Mouse (Mus musculus): ENCODE measurements around the gene Gm5105.

Gm5105 gene

DNA sequence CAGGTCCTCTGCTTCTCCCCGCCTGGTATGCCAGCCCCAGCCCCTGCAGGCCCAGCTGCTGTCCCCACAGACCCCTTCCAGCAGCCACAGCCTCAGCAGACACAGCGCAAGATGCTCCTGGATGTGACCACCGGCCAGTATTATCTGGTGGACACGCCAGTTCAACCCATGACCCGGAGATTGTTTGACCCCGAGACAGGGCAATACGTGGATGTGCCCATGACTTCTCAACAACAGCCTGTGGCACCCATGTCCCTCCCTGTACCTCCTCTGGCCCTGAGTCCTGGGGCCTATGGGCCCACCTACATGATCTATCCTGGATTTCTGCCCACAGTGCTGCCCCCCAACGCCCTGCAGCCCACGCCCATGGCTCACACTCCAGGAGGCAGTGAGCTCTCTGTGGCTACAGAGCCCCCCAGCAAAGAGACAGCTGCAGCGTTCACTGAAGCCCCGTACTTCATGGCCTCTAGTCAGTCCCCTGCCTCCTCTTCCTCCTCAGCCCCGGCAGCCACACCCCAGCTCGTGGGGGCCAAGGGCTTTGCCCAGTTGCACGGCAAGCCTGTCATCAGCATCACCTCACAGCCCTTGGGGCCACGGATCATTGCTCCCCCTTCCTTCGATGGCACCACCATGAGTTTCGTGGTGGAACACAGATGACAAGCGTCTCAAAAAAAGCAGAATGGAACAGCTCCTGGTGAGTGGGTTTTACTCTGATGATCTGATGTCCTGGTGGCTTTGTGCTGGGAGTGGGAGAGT lies 2.7 kb upstream of the Gm5105 start:
- DNase-seq (ENCODE audit: low read depth, low spot score): no peak

DNA sequence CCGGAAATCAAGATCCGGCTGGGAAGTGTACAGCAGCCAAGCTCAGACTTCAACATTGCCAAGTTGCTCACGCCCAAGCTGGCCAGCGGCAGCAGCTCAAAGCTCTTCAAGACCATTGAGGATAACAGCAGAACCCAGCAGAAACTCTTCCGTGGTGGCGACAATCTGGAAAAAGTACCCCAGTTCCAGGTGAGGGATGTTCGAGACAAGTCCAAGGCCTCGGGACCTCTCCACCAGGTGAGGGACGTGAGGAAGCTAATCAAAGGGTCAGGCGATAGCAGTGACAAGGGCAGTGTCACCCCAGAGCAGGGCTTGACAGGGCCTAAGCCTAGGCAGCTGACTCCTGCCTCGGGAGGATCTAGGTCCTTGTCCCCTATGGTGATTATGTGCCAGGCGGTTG lies 915 bp upstream of the Gm5105 start:
- DNase-seq (ENCODE audit: low read depth, low spot score): no peak

DNA sequence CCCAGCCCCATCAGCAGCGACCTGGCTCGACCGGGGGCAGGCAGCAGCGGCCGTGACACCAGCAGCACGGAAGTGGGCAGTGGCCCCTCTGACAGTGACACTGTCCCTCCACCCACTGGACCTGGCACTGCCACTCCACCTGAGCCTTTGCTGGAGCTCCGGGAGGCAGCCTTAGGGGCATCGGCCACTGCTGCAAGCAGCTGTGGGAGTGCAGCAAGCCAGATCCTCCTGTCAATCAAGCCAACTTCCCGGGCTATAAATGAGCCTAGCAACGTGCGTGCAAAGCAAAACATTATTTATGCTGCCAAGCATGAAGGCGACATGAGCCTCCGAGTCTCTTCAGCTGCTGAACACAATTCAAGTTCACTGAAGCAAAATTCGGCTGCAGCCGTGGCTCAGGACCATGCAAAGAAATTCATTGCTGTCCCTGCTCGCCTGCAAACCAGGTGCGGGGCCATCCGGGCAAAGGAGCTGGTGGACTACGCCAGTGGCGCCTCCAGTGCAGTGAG lies 786 bp downstream of the Gm5105 start:
- no peak for DNase-seq (ENCODE audit: low read depth, low spot score)

DNA sequence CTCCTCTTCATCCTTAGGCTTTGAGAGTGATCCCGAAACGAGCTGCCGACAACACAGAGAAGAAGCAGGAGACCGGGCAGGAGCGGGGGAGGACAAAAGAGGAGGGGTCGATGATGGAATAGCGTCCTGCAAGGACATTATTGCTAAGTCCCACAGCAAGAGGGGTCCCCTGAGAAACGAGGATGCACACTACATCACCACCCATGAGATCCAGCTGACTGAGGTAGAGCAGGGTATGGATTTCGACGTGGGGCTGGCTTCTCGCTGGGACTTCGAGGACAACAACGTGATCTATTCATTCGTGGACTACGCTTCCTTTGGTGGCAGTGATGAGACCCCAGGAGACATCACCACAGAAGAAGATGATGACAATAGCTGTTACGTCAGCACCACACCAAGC lies 1.3 kb downstream of the Gm5105 start:
- DNase-seq (ENCODE audit: low read depth, low spot score): no peak

DNA sequence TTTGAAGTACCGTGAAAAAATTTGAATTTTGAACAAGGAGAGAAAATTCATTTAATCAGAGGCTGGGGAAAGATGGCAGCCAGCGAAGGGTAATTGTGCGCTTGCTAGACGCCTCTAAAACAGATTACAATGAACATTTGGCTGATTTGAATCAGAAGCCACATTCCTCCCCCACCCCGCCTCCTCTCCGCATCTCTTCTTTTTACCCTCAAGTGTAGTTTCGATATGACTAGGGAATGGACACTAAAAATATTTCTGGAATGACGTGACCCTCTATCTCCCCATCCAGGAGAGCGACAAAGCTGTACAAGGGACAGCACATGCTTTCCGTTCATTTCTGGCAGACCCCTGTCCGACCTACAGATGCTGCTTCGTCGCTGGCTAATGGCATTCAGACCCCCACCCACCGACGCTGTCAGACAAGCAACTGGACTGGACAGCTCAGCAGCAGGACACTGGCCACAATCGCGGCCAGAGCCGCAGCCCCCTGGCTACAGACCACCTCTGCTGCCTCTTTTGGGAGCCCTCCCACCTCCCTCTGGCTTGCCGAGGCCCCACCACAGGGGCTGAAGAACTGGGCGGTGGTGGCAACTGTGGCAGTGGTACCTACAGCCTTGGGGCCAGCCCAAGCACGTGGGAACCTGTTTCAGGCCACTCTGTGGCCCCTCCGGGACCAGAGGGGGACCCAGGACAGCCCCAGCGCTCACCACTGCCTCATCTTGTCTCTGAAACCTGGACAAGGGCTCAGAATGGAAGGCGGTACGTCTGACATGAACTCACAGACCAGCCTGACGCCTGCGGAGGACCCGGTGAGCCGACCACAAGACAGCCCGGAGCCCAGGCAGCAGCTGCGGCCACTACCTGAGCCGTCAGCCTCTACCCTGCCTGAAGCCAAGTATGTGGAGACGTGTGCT lies 2.2 kb downstream of the Gm5105 start, which contains the start of gene 1110002E22Rik:
Gene 1110002E22Rik (plus strand): TSS at position 321 of the 914 bp plus-strand sequence.
- peak; percentile 9 for DNase-seq (ENCODE audit: low read depth, low spot score)

DNA sequence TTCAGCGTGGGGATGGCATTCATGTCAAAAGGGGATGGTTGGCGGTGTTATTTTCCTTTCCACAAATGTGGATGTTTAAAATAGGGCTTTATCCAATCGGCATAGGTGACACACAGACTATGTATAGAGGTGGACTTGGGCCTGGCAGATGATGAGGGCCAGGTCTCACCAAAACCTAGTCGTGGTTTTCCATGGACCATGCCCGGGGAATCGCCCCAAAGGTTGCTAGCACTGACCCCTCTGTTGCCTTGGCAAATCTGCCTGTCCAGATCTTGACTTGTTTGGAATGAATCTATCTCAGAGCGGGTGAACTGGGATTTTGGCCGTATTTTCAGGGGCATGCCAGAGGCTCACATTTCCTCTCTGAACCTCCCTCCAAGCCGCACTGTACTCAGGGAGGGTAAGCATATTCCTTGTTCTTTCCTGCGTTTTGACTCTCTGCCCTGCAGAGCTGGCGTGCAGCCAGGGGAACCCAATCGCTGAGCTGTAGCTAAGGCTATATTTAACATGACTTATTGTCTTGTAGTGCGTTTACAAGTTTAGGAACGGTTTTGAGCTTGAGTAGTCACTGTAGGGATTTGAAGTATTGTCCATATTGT lies 3.4 kb downstream of the Gm5105 start:
- no peak for DNase-seq (ENCODE audit: low read depth, low spot score)

DNA sequence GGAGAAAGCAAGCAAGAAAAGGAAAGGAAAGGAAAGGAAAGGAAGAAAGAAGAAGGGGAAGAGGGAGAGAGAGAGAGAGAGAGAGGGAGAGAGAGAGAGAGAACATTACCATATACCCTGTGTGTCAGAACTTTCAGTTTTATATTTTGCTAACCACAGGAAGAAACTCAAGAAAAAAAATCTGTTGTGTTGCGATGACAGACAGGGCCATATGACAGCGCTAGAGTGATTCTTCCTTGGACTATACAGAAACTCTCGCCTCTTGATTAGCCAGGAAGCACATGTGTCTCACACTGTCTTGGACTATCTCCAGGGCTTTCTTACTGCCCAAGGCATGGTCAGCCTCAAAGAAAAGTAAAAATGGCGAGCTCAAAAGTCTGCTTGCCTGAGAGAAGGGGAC lies 4.5 kb downstream of the Gm5105 start:
- no peak for DNase-seq (ENCODE audit: low read depth, low spot score)

DNA sequence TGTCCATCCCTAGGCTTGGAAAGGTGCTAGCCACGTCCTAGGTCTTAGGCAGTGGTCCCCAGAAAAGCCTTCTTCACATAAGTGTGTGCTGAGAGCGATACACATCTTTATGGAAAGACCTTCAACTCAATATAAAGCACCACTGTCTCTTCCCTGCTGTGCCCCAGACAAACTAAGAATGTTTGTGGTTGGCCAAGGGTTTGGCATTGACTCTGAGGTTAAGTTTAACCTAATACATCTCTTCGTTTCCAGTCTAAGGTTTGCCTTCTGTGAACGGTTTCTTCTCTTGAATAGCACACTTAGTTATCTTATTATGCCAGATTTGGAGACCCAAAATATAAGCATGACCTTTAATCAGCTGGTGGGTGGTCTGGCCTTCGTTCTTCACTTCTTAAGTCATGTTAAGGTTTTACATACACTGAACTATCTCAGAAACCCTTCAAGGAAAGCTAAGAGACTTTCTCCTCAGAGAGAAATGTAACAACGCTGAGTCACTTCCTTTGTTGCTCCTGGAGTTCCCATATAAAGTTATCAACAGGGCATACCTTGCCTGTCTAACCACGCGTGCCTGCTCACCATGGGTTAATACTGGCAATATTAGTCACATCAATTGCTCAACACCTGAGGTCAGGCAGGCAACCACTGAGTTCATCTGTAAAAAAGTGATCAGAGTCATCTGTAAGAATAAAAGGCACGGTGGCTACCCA lies 5.8 kb downstream of the Gm5105 start:
- no peak for DNase-seq (ENCODE audit: low read depth, low spot score)

DNA sequence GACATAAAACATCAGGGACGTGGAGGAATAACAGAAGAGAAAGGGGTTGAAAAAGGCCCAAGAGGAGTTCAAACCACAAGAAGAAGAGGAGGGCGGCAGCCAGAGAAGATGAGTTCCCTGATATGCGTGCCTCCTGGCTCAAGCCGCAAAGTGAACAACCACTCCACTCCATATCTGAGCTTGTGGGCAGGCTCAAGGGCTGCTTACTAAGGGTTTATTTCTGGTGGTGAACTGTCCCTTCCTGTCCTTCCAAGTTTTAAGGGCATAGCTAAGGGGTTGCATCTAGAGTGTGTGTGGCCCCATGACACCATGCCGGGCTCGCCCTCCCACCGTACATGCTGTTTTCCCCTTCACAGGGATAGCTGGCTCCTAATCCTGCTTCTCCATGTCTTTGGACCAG lies 6.8 kb downstream of the Gm5105 start:
- no peak for DNase-seq (ENCODE audit: low read depth, low spot score)

DNA sequence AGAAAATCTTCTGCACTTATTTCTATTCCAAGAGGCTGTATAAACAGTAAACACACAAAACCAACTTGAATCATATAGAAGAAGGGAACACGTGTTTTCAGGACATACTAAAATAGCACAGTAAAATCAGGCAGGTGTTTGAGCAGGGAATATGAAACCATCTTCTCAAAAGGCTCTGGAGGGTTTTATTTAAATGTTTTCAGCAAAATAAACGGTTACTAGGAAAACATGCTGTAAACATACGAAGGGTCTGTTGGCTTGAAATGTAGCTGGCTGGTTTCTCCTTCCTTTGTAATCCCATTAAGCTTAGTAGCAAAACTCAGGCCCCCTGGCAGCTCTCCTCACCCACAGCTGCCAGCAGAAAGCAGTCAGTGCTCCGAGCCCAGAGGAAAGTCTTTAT lies 9.0 kb downstream of the Gm5105 start:
- no peak for DNase-seq (ENCODE audit: low read depth, low spot score)

DNA sequence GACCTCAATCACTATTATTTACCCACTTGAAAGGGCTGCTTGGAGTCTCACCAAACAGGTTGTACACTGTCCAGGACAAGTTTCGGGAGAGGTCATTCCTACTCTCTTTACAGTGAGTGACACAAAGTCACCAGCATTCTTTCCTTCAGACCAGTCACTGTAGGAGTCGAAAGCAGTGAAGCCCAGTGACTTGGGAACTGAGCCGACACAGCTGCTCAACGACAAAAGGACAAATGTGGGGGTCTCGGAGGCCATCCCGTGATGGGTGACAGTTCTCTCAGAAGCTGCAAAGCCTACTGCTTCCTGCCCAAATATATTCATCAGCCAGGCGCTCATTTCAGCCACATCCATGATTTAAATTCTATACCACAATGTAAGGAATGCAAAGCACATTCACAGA lies 10.2 kb downstream of the Gm5105 start:
- no peak for DNase-seq (ENCODE audit: low read depth, low spot score)

DNA sequence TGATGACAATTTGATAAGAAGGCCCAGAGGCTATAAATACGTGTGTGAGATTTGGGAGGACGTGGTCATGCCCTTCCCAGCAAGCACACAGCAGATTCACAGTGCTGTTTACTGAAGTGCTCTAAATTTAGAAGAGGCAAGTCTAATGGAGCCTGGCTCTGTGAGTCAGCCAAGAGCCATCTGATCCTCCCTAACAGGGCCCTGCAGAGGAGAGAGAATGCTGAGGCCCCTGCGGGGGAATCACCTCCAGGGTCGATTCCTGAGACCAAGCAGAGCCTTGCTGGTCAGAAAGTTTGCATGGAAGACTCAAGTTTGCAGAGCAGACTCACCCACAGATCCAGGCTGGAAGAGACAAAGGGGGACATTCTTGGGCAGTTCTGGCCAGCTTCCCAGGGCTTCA lies 13.2 kb downstream of the Gm5105 start:
- no peak for DNase-seq (ENCODE audit: low read depth, low spot score)

DNA sequence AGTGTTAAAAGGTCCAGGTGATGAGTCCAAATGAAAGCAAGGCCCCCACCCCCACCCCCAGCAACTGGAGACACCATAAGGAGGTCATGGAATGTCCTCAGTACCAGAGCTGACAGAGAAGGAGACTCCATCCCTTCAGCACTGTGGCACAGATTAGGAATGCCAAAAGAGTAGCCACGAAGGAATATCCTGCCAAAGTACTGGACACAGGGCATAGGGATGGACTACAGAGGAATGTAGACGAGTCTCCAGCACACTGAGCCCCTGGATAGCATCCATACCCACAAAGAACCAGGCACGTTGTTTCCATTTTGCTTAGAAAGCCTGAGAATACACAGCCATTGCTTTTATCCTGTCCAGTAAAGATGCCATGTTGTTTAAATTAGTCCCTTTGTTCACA lies 15.8 kb downstream of the Gm5105 start:
- DNase-seq (ENCODE audit: low read depth, low spot score): no peak

DNA sequence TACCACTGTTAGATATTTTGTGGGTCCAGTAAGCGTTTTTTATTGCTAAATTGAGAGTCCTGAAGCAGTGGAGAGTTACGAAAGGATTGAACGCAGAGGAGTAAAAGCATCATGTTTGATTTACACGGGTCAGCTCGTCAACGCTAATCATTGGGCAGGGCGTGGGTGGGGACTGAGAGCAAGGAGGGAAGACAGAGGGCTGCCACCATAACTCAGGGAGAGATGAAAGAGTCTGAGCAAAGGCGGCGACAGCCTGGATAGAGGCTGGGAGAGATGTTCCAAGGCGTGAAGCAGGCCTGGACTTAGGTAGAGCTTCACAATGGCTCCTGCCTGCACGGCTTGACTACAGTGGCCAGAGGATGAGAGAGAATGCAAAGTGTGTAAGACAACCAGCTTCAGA lies 16.4 kb downstream of the Gm5105 start:
- DNase-seq (ENCODE audit: low read depth, low spot score): no peak

DNA sequence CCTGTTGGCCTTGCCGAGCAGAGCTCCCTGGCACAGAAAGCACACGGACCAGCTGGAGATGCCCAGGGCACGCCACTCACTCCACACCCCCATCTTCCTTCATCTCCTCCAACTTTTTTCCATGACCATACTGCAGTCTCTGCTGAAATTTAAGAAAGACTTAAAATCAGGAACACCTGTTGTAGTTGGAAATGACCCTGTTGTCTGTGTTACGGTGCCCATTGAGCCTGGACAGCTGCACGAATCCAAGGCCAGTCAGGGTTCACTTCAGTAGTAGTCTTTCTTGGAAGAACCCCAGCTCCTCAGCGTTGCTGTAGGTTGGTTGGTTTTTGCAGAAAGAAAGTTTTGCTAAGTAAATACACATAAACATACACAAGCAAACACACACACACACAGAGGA lies 17.6 kb downstream of the Gm5105 start:
- no peak for DNase-seq (ENCODE audit: low read depth, low spot score)

DNA sequence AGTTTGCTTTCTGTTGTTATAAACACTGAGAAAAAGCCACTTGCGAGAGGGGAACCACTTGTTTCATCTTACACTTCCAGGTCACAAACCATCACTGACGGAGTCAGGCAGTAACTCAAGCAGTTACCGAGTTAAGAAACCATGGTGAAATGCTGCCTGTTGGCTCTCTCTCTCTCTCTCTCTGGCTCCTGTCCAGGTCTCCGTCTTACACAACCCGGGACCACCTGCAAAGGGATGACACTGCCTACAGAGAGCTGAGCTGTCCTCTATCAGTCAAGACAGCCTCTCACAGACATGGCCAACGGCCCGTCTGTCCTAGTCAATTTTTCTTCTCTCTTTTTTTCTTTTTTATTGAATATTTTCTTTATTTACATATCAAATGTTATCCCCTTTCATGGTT lies 23.9 kb downstream of the Gm5105 start:
- DNase-seq (ENCODE audit: low read depth, low spot score): no peak

DNA sequence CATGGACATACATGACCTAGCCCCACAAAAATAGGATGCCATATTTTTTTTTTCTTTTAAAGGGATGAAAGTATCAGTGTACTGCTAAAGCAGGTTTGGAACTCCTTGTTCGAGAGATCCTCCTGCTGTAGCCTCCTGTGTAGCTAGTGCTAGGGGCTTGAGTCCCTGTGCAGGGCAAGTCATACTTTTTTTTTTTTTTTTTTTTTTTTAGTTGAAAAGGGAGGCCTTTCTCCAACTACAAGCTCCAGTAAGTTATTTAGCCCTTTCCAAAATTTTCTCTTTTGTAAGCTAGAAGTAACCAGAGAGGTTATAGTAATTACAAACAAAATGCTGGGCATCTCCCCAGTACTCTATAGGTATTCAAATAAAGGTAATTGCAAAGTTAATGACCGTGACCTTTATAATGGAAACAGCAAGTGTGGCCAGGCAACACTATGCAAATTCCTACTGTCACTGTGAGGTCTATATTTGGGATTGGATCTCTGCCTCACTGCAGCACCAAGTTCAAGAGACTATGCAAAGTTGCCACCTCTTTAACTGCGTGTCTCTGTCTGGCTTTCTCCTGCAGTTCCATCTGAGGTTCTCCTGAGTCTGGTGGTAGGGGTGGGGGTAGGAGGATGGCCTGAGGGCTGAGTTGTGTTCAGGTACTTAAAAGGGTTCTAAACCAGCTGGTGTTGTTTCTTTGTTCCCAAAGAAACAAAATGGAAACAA lies 25.4 kb downstream of the Gm5105 start:
- DNase-seq (ENCODE audit: low read depth, low spot score): peak; percentile 81

DNA sequence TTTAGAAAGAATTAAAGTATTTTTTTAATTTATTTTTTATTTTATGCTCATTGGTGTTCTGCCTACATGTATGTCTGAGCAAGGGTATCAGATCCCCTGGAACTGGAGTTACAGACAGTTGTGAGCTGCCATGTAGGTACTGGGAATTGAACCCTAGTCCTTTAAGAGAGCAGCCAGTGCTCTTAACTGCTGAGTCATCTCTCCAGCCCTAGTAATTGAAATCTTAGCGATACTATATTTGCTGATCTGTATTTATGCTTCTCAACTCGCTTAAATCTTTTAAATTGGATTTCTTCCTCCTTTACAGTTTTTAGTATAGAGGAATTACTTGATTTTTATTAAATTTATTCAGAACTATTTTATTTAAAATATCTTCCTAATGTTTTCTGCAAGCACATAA lies 26.2 kb downstream of the Gm5105 start:
- no peak for DNase-seq (ENCODE audit: low read depth, low spot score)

DNA sequence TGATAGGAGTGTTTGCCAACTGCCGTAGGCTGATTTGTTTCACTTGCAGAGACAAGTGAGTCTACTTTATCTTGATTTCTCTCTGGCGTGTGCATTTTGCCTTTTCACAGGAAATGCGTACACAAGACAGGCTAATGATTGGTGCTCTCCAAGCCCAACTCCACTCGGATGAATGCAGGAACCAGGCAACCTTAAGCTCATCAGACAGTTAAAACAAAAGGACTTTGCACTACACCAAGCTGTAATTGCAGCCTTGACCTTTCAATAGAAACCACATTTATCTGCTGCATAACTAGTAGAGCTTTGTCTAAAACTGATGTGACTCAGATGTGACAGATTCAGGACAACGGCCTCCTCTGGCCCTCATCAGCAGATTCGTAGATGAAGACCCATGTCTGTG lies 33.2 kb downstream of the Gm5105 start:
- DNase-seq (ENCODE audit: low read depth, low spot score): no peak

DNA sequence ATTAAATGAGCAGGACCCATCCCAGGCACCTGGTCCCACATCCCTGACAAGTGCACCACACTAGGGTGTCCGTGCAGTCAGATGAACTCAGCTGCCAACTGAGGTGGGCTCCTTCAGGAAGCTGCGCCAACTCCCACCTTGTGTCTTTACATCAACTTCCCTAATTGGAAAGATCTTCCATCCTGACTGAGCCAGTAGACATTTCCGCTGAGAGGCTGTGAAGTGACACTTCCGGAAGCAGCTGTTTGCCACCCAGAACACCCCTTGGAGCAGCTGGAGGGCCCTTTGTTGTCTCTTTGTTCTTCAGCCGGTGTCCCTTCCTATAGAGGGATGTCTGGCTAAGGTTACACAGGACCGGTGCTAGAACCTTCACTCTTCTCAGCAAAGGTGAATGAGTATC lies 36.6 kb downstream of the Gm5105 start:
- no peak for DNase-seq (ENCODE audit: low read depth, low spot score)

DNA sequence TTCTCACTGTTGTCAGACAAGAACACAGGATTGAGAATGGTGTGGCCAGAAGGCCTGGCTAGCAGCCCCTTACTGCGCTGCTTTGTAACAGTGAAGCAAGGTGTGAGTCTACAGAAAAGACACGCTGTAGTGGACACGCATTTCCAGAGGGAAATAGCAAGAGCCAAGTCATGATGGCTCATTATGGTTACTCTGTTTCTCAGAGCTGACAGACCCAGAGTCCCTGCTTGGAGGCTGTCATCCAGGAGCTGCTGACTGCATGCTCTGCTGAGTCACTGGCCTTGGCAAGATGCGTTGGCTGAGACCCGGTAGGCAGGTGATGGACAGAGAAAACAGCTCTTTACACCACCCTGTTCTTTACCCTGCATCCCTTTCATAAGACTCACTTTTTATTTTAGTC lies 37.8 kb downstream of the Gm5105 start:
- DNase-seq (ENCODE audit: low read depth, low spot score): no peak

All from ZHBTc4 (cell line).